Mouse (Mus musculus) brown adipose tissue, adult 24 weeks (tissue): ENCODE measurements around the gene Padi1. TPM values are rescaled to one million over a fixed set of nuclear protein-coding genes. Genes with fewer than 3 reads are reported as not detected.
A peak's percentile ranks its signal among the peaks of the same experiment; 100 is the strongest.

Experiments used
- H3K27ac ChIP-seq: fragments of 200-500 bp; replicated peaks from 2 replicates; pipeline ENCODE4 v1.5.1; 2012; ENCODE audit warnings: low read depth, mild to moderate bottlenecking, low read length
- H3K4me1 ChIP-seq: fragments of 200-500 bp; 2 replicates; pipeline ENCODE4 v1.6.1; 2012; ENCODE audit warnings: low read length, mixed read lengths; ENCODE audit not compliant: control insufficient read depth, insufficient read depth, insufficient read length
- H3K4me3 ChIP-seq: fragments of 200-500 bp; 2 replicates; pipeline ENCODE4 v1.5.1; 2012; ENCODE audit warnings: low read depth, mild to moderate bottlenecking, low read length, moderate library complexity; ENCODE audit not compliant: insufficient read depth
- polyA plus RNA-seq: library from polyadenylated mRNA; stranded (reverse); fragments of >200 nt; gene quantifications from 2 replicates; pipeline ENCODE4 v1.2.4, GENCODE M21; 2012; ENCODE audit not compliant: missing spikeins, insufficient read depth, insufficient read length

Padi1 gene
- polyA plus RNA-seq, 1 experiment = not detected

GRCm38 (mm10) chr4:140872686-140872992, 27.1 kb upstream of the Padi1 start:
- Histone ChIP-seq H3K4me3 (no peak overlapping the region), H3K4me1 (no peaks in the 10 kb centered on the region; the same call in 1 of the 2 replicates), H3K27ac (no peak overlapping the region)

- no peaks in the 10 kb centered on the region; the same call in 1 of the 2 replicates for H3K4me1 ChIP-seq
- no peak overlapping the region for H3K4me3 ChIP-seq
- no peak overlapping the region for H3K27ac ChIP-seq
These were observed 26.5 kb upstream of the Padi1 start for GRCm38 (mm10) chr4:140871851-140872685.

- Histone ChIP-seq H3K27ac (no peak overlapping the region), H3K4me3 (no peak overlapping the region), H3K4me1 (no peaks in the 10 kb centered on the region; the same call in 1 of the 2 replicates)
These were observed 25.8 kb upstream of the Padi1 start for GRCm38 (mm10) chr4:140871376-140871775.

- H3K27ac ChIP-seq = no peak overlapping the region
- H3K4me1 ChIP-seq = no peaks in the 10 kb centered on the region; the same call in 1 of the 2 replicates
- H3K4me3 ChIP-seq = no peak overlapping the region
These were observed 25.3 kb upstream of the Padi1 start for GRCm38 (mm10) chr4:140870876-140871275.

GRCm38 (mm10) chr4:140869945-140870344, 24.4 kb upstream of the Padi1 start:
- Histone ChIP-seq H3K4me1 (no peaks in the 10 kb centered on the region; the same call in 1 of the 2 replicates), H3K27ac (no peak overlapping the region), H3K4me3 (no peak overlapping the region)

- Histone ChIP-seq H3K4me3 (no peak overlapping the region), H3K4me1 (no peaks in the 10 kb centered on the region; the same call in 1 of the 2 replicates), H3K27ac (no peak overlapping the region)
These were observed 23.1 kb upstream of the Padi1 start for GRCm38 (mm10) chr4:140868484-140869190.

GRCm38 (mm10) chr4:140862036-140862650, 16.6 kb upstream of the Padi1 start:
- Histone ChIP-seq H3K27ac (peak overlapping the region; percentile 80), H3K4me1 (peaks cover 10% of the 10 kb centered on the region), H3K4me3 (no peak overlapping the region)

- Histone ChIP-seq H3K4me3 (no peak overlapping the region), H3K27ac (peak overlapping the region; percentile 63), H3K4me1 (peaks cover 10% of the 10 kb centered on the region)
These were observed 15.2 kb upstream of the Padi1 start for GRCm38 (mm10) chr4:140860767-140861147.

- Histone ChIP-seq H3K27ac (peak overlapping the region; percentile 63), H3K4me1 (peaks cover 10% of the 10 kb centered on the region), H3K4me3 (no peak overlapping the region)
These were observed 14.7 kb upstream of the Padi1 start for GRCm38 (mm10) chr4:140860125-140860766.

GRCm38 (mm10) chr4:140859291-140859690, 13.7 kb upstream of the Padi1 start:
- peaks cover 10% of the 10 kb centered on the region for H3K4me1 ChIP-seq
- H3K27ac ChIP-seq = no peak overlapping the region
- H3K4me3 ChIP-seq = no peak overlapping the region

GRCm38 (mm10) chr4:140857813-140858212, 12.2 kb upstream of the Padi1 start:
- no peak overlapping the region for H3K27ac ChIP-seq
- H3K4me1 ChIP-seq = peaks cover 10% of the 10 kb centered on the region
- H3K4me3 ChIP-seq = no peak overlapping the region

- H3K27ac ChIP-seq = no peak overlapping the region
- H3K4me1 ChIP-seq = peaks cover 10% of the 10 kb centered on the region
- no peak overlapping the region for H3K4me3 ChIP-seq
These were observed 11.5 kb upstream of the Padi1 start for GRCm38 (mm10) chr4:140857041-140857440.

- H3K4me3 ChIP-seq = no peak overlapping the region
- no peak overlapping the region for H3K27ac ChIP-seq
- no peaks in the 10 kb centered on the region for H3K4me1 ChIP-seq
These were observed 9.6 kb upstream of the Padi1 start for GRCm38 (mm10) chr4:140855151-140855550.

- H3K27ac ChIP-seq = no peak overlapping the region
- H3K4me3 ChIP-seq = no peak overlapping the region
- no peaks in the 10 kb centered on the region for H3K4me1 ChIP-seq
These were observed 8.9 kb upstream of the Padi1 start for GRCm38 (mm10) chr4:140854455-140854864.

- Histone ChIP-seq H3K4me1 (no peaks in the 10 kb centered on the region), H3K4me3 (no peak overlapping the region), H3K27ac (no peak overlapping the region)
These were observed 8.0 kb upstream of the Padi1 start for GRCm38 (mm10) chr4:140853626-140854025.
